Mouse (Mus musculus): ENCODE data around the gene Gm10100.
"Not testable (repeated sequence)": the region's sequence is repeated elsewhere in the genome, so short reads cannot be mapped to it uniquely, and the experiment has no call there.

The Gm10100 gene

DNA sequence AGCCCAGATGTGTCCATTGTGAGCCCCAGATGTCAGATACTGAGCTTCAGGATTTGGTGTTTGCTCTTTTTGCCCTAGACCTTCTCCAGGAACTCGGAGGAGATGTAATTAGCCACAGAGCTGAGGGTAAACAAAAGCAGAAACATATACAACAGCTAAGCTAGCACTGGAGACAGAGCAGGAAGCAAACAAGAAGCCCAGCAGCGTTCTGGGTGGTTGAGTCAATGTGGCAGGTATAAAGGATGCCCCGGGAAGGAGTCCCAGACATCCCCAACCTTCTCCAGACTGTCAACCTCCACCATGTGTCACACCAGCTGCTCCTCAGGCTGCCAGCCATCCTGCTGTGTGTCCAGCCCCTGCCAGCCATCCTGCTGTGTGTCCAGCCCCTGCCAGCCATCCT lies at the start of gene Gm10100:
TSS of gene Gm10100 (plus strand) at position 301 of the 400 bp plus-strand sequence.
- DNase-seq (ENCODE audit: low spot score in 2 of 2): no peak

DNA sequence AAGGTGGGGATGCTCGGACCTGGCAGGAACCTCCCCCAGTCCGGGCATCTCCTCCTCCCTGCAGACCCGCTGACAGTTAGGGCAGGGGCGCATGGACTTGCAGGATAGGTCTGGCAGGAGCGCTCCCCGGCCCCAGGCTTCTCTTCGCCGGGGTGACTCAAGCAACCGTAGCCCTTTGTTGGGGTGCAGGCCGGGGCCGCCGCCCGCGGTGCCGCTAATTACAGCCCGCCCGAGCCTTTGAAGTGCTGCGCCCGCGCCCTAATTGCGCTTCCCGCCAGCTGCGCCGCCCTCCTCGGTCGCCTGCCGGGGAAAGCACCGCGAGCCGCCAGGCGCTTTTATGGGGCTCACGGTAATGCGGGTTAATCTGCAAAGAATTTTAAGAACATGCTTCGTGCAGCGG lies 48.7 kb upstream of the Gm10100 start:
- DNase-seq (ENCODE audit: low spot score in 2 of 2): peak in 1 of 2 experiments; percentile 43

DNA sequence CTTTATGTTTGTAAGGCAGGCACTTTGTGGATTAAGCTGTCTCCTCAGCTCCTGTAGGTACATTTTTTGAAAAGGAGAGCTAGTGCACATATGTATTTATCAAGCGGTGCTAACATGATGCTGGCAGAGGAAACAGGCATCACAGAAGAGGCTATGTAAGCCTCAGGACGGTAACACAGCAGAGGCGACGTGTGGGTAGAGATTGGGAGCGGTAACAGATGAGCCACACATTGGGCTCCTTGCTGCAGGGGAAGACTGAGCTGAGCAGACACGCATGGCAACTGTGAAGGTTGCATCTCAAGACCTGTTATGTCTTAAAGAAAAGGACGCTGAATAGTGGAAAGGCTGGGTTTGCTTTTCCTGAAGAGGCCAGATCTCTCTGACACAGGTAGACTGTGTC lies 43.3 kb upstream of the Gm10100 start:
- no peak for DNase-seq (ENCODE audit: low spot score in 2 of 2)

DNA sequence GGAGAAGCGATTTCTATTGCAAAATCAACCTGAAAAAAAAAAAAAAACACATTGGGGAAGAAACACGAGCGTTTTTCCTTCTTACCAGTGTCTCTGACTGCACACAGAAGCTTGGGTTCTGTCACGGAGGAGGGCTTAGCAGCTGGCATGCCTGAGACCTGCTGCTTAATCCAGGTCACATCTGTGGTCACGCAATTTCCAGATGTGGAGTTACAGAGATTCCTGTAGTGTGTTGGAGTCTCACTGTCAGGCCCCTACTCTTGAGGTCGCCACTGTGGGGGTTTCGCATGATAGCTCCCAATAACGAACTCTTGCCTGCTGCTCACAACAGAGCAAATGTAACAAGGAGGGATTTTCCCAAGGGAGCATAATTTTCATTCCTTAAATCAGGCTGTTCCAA lies 42.1 kb upstream of the Gm10100 start:
- DNase-seq (ENCODE audit: low spot score in 2 of 2): no peak

DNA sequence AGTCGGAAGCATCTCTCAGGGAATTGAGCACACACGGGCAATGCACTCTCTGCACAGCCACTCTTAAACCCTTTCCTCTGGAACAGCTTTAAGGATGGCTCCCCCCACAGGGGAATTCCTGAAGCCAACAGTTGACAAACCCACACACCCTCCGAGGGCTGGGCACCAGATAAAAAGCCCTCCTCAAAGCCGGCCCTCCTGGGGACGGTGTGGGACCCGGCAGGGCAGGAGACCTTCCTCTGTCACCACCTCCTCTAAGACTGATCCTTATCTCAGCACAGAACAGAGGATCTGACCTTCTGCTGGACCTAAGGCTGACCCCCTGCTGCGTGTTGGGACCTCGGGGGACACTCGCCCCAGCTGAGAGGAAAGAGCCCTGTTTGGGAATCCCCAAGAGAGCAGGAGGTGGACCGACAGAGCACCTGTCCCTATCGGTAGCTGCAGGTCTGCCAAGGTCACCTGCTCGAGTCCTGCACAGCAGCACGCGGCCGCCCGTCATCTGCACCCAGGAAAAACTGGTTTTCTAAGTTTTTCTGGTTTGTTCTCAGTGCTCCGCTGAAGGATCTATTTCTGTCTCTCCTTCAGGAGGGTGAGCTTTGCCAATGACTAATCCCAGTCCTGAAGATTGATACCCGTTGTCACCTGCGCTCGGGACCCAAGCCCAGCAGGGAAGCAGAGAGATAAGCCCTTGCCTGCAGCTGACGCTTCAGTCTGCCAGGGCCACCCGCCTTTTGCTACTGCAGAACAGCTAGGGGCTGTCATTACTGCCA lies 40.2 kb upstream of the Gm10100 start, which contains the start of gene Tspear:
TSS of gene Tspear (plus strand) at position 675 of the 770 bp plus-strand sequence.
- no peak for DNase-seq (ENCODE audit: low spot score in 2 of 2)

DNA sequence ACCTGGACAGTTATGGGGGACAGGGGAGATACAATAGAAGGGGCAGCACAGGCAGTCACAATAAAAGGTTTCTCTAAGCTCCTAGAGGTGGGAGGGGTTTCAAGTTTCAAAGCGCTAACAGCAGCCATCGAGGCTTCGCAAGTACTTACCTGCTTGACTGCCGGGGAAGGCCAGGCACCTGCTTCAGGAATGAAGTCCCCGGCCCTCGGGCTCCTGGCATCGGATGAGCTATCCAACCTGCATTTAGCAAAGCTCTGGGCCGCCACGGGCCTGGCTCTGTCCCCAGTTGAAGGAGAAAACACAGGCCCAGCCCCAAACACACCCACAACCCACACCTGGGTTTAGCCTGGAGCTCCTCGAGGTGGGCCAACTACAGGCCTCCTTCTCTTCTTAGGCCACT lies 39.3 kb upstream of the Gm10100 start:
- no peak for DNase-seq (ENCODE audit: low spot score in 2 of 2)

DNA sequence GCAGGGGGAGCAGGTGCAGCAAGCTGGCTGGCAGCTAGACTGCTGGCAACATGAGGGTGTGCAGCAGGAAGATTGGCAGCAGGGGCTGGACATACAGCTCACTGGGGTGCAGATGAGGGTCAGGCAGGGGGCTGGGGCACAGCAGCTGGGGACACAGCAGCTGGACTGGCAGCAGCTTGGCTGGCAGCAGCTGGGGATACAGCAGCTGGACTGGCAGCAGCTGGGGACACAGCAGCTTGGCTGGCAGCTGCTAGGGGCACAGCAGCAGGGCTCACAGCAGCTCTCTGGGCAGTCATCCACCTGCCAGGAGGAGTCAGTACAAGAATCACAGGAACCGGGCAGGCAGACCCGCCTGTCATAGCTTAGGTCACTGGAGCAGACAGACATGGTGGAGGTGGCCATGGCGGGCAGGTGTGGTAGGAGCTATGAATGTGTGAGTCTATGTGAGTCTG lies 35.9 kb upstream of the Gm10100 start, which contains the start of gene Gm19402:
TSS of gene Gm19402 (minus strand) at position 402 of the 452 bp plus-strand sequence.
- not testable (repeated sequence) for DNase-seq (ENCODE audit: low spot score in 2 of 2)

DNA sequence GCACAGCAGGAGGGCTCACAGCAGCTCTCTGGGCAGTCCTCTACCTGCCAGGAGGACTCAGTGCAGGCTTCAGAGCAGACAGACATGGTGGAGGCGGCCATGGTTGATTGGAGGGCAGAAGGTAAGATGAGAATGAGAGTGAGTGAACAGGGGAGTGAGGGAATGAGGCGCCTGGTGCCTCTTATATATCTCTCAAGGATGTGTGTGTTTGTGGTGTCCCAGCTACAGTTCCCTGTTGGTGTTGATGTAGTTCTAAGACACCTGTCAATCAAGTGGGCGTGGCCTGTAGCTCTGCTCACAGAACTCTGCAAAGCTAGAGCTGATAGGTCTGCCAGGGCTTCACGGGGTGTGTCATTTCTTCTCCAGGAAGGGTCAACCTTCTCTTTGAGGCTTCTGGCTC lies 29.2 kb upstream of the Gm10100 start, which contains the start of gene Gm9508:
TSS of gene Gm9508 (minus strand) at position 101 of the 400 bp plus-strand sequence.
- no peak for DNase-seq (ENCODE audit: low spot score in 2 of 2)

DNA sequence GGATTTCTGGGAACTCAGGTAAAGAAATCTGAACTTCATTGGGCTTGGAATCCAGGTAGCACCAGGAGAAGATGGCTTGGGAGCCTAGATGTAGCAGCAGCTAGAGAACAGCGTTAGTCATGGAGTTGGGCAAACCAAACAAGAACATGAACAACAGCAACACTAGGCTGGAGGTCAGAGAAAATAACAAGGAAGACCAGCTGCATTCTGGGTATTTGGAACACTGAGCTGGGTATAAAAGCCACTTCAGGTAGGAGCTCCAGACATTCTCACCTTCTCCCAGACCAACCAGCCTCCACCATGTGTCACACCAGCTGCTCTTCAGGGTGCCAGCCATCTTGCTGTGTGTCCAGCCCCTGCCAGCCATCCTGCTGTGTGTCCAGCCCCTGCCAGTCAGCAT lies 20.0 kb upstream of the Gm10100 start, which contains the start of gene Gm10272:
TSS of gene Gm10272 (plus strand) at position 301 of the 400 bp plus-strand sequence.
- DNase-seq (ENCODE audit: low spot score in 2 of 2): no peak

DNA sequence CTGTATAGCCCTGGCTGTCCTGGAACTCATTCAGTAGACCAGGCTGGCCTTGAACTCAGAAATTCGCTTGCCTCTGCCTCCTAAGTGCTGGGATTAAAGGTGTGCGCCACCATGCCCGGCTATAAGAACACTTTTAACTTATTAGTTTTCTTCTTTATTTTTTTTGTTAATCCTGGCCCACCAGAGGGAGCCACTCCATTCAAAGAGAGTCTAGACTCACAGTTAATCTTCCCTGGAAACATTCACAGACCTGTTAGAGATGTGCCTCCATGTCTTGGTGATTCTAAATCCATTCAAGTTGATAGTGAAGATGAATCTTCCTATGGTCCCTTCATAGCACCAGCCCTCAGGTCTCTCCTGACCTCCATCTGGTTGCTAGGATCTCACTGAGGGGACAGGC lies 16.5 kb upstream of the Gm10100 start:
- DNase-seq (ENCODE audit: low spot score in 2 of 2): no peak

DNA sequence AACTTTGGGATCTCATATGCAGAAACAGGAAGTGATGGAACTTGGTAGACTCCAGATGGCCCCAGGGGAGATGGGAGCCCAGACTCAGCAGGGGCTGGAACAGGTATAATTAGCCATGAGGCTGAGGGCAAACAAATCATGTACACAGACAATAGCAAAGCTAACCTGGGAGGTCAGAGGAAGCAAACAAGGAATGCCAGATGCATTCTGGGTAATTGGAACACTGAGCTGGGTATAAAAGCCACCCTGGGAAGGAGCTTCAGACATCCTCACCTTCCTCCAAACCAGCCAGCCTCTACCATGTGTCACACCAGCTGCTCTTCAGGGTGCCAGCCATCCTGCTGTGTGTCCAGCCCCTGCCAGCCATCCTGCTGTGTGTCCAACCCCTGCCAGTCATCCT lies 15.1 kb upstream of the Gm10100 start, which contains the start of gene Gm10024:
TSS of gene Gm10024 (plus strand) at position 301 of the 400 bp plus-strand sequence.
- DNase-seq (ENCODE audit: low spot score in 2 of 2): not testable (repeated sequence)

DNA sequence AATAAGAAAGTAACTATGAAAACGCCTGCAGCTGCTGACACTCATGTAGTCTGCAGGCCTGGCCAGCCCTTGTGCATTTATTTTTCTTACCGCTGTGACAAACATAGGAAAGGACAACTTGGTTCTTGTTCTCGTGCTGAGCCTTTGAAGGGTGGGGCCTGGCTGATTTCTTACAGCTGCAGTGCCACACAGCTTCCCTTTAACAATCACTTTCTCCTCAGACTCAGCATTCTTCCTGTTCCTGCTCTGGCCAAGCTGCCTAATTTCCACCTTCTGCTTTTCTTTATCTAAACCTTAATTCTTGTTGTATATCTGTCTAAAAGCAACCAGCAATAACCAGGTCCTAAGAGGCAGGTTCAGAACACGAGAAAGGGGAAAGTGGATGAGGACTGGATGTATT lies 12.6 kb upstream of the Gm10100 start:
- DNase-seq (ENCODE audit: low spot score in 2 of 2): no peak

DNA sequence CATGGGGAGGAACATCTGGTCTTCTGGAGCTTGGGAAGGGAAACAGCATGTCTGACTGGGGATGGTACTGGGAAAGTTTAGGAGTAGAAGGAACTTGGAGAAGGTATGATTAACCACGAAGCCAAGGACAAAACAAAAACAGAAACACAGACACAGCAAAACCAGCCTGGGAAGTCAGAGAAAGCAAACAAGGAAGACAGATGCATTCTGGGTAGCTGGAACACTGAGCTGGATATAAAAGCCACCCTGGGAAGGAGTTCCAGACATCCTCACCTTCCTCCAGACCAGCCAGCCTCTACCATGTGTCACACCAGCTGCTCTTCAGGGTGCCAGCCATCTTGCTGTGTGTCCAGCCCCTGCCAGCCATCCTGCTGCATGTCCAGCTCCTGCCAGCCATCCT lies 10.8 kb upstream of the Gm10100 start, which contains the start of gene Gm10142:
TSS of gene Gm10142 (plus strand) at position 301 of the 400 bp plus-strand sequence.
- no peak for DNase-seq (ENCODE audit: low spot score in 2 of 2)

DNA sequence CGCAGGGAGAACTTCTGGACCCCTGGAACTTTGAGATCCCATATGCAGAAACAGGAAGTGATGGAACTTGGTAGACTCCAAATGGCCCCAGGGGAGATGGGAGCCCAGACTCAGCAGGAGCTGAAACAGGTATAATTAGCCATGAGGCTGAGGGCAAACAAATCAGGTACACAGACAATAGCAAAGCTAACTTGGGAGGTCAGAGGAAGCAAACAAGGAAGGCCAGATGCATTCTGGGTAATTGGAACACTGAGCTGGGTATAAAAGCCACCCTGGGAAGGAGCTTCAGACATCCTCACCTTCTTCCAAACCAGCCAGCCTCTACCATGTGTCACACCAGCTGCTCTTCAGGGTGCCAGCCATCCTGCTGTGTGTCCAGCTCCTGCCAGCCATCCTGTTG lies 6.0 kb upstream of the Gm10100 start, which contains the start of gene Krtap12-1:
TSS of gene Krtap12-1 (plus strand) at position 301 of the 400 bp plus-strand sequence.
- DNase-seq (ENCODE audit: low spot score in 2 of 2): not testable (repeated sequence)

DNA sequence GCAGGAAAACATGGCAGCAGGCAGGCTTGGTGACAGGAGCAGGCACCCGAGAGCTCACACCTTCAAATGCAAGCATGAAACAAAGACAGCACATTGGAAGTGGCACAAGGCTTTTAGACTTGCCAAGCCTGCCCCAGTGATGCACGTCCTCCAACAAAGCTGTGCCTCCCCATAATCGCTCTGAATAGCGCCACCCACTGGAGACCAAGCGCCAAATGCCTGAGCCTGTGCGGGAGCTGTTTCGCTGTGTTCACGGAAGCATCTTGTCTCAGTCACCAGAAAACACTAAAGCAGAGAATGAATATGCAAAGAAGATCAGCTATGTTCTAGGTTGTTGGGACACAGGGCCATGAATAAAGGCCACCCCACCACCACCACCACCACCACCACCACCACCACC lies 1.4 kb upstream of the Gm10100 start:
- DNase-seq (ENCODE audit: low spot score in 2 of 2): no peak

DNA sequence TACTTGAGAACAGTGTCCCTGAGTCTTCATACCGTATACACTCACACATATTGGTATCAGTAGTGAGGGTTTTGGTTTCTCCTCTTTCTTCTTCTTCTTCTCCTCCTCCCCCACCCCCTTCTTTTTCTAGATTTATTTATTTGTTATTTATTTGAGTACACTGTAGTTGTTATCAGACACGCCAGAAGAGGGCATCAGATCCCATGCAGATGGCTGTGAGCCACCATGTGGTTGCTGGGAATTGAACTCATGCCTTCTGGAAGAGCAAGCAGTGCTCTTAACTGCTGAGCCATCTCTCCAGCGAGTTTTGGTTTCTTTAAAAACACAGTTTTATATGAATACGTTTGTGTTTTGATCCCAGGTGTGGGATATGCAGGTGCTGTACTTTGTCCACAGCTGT lies 2.0 kb downstream of the Gm10100 start:
- DNase-seq (ENCODE audit: low spot score in 2 of 2): no peak

DNA sequence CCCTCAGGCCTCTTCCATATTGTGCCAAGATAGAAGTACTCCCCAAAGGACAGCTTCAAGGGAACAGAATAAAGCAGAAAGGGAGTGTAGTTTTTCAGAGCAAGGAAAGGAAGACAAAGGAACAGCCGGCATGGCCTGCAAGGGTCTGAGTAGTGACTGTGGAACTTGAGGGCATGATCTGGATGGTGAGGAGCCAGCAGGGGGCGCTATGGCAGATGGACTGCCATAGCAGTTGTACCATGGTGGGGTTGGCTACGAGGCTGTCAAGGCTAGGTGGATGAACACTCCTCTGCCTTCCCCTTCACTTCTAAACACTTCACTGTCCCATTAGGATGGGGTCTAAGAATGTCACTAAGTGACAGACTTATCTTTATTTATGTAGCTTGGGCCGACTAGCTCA lies 3.0 kb downstream of the Gm10100 start:
- peak in 1 of 2 experiments; percentile 38 for DNase-seq (ENCODE audit: low spot score in 2 of 2)

DNA sequence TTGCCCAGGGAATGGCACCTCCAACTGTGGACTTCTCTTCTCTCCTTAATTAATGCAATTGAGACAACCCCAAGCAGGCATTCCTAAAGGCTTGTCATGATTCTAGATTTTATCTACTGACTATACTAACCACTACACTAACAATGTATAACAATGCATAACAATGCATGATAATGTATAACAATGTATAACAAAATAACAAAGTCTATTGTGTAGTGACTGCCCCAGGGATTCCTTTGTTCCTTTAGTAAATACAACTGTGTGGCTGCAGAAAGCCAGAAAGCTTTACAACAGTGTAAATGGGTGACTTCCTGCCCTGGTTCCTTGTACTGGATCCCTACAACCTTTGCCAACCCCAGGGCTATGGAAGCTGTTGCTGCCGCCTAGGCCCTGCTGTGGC lies 9.6 kb downstream of the Gm10100 start:
- DNase-seq (ENCODE audit: low spot score in 2 of 2): no peak

DNA sequence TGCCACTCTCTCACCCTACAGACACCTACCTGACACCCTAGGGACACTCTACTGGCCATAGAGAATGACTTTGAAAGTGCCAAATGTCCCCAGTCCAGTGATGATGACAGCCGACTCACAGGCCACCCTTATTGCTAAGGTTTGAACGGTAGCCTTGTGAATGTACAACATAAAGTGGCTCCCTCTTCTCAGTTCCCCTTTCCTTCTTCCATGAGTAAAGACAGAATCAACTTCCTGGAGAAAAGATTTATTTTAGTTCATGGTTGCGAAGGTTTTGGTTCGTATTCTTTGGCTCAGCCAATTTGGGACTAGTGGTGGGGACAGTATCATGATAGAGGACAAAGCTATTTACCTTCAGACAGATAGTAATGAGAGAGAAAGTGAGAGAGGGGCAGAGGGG lies 12.6 kb downstream of the Gm10100 start:
- DNase-seq (ENCODE audit: low spot score in 2 of 2): no peak

DNA sequence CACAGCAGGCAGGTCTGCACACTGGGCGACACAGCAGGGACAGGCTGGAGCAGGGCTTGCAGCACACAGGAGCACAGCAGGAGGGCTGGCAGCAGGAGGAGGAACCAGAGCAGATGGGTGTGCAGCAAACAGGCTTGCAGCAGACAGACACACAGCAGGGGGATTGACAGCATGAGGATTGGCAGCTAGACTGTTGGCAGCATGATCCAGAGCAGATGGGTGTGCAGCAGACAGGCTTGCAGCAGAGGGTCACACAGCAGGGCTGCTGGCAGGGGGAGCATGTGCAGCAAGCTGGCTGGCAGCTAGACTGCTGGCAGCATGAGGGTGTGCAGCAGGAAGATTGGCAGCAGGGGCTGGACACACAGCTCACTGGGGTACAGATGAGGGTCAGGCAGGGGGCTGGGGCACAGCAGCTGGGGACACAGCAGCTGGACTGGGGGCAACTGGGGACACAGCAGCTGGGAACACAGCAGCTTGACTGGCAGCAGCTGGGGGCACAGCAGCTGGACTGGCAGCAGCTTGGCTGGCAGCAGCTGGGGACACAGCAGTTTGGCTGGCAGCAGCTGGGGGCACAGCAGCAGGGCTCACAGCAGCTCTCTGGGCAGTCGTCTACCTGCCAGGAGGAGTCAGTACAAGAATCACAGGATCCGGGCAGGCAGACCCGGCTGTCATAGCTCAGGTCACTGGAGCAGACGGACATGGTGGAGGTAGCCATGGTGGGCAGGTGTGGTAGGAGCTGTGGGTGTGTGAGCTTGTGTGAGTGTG lies 15.8 kb downstream of the Gm10100 start, which contains the start of gene Gm18596:
TSS of gene Gm18596 (minus strand) at position 715 of the 765 bp plus-strand sequence.
- not testable (repeated sequence) for DNase-seq (ENCODE audit: low spot score in 2 of 2)

DNA sequence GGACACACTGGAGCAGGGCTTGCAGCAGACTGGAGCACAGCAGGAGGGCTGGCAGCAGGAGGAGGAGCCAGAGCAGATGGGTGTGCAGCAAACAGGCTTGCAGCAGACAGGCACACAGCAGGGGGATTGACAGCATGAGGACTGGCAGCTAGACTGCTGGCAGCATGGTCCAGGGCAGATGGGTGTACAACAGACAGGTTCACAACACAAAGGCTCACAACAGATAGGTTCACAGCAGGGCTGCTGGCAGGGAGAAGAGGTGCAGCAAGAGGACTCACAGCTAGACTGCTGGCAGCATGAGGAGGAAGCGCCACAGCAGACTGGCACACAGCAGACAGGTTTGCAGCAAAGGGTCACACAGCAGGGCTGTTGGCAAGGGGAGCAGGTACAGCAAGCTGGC lies 24.4 kb downstream of the Gm10100 start:
- not testable (repeated sequence) for DNase-seq (ENCODE audit: low spot score in 2 of 2)

DNA sequence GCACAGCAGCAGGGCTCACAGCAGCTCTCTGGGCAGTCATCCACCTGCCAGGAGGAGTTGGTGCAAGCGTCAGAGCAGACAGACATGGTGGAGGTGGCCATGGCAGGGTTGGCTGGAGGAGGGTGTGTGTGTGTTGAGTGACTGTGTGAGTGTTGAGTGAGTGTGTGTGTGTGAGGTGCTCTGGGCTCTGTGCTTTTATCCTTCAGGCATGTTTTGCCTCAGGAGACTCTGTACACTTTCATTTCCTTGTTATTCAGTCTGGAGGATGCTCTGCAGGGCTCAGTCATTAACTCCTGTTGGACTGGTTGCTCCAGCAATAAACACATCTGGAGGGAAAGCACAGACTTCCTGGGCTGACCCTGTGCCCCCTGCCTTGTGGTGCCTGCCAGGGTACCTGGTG lies 25.0 kb downstream of the Gm10100 start, which contains the start of gene Gm9736:
TSS of gene Gm9736 (minus strand) at position 101 of the 400 bp plus-strand sequence.
- not testable (repeated sequence) for DNase-seq (ENCODE audit: low spot score in 2 of 2)

Data from spleen, postnatal 10 days (tissue).